Mouse (Mus musculus) gonadal fat pad, adult 2 months (tissue): ENCODE measurements around the gene Cd244a. TPM values are rescaled to one million over a fixed set of nuclear protein-coding genes. Genes with fewer than 3 reads are reported as not detected.

Experiments used
- DNase-seq: peaks from one replicate; pipeline ENCODE4 v3.0.0-alpha.2; 2012; ENCODE audit warnings: low read depth
- polyA plus RNA-seq: library from polyadenylated mRNA; depleted of rRNA; stranded (reverse); fragments of >200 nt; gene quantifications from 2 replicates; pipeline ENCODE4 v1.2.3, GENCODE M21; 2012; rRNA removed

The Cd244a gene
- polyA plus RNA-seq, 1 experiment, result 0.61 TPM

DNA sequence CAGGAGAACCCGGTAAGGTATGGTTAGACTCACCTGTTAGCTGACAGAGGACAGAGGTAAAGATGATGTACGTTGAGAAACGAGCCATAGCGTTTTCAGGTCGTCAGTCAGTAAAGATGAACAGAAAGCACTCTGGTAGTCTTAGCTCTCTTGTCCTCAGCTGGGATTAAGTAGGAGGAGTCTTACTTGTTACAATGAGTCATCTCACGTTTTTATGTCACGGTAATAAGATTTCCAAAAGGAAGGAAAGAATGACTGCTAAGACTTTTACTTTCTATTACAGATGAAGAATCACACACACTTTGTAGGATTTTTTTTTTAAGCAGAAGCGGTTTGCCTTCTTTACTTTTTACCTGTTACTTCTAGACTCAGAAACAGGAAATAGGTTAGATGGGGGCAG, 89.8 kb downstream of the Cd244a start:
- DNase-seq, result no peak

DNA sequence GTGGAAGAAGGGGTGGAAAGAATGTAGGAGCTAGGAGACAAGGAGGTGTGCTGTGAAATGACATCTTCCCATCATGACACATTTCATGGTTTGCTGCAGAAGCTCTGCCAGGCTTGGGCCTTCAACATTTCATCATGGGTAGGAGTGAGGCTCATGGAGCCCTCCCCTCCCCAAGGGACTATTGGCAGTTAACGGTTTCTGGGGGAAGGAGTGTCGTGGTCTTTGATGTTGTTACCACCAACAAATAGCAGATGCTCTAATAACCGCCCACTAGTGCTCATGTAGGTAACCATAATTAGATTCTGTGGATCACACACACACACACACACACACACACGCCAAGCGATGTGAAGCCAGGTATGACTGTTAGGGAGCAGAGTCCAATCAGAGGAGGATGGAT, 93.7 kb downstream of the Cd244a start, which contains the start of gene Slamf7:
Gene Slamf7, minus strand, starts transcription at position 302 of the 400 bp plus-strand sequence.
- DNase-seq, result no peak

DNA sequence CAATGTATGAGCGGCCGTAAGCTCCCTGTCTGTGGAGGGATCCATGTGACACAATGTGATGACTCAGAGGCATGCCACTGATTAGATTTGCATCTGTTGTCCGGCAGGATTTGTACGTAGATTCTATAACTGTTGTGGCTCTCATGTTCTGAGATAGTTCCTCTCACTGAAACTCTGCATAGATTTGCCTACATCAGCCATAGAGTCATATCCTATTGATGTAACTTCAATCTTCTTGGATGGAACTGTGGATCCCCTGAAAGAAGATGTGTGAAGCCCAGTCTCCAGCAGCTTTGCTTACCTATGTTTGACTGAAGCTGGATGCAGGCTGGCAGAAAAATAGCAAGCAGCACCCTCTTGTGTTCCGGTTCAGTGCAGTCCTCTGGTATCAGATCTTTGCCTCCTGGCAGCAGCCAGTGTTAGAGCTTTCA, 99.6 kb downstream of the Cd244a start:
- DNase-seq, result no peak

Other genes with a start within 250 kb of the Cd244a start
- 44.4 and 50.1 TPM in 2 replicates for gene Dedd, start 230.0 kb upstream of the Cd244a start, polyA plus RNA-seq
- 91.9 and 95.5 TPM in 2 replicates for gene Nit1, start 213.5 kb upstream of the Cd244a start, polyA plus RNA-seq
- gene Pfdn2, start 213.5 kb upstream of the Cd244a start, polyA plus RNA-seq, result 16.2 and 30.5 TPM in 2 replicates
- 5.0 and 9.8 TPM in 2 replicates for gene Klhdc9, start 198.4 kb upstream of the Cd244a start, polyA plus RNA-seq
- 19.8 and 31.8 TPM in 2 replicates for gene Nectin4, start 189.1 kb upstream of the Cd244a start, polyA plus RNA-seq
- 3.8 and 4.5 TPM in 2 replicates for gene Arhgap30, start 170.2 kb upstream of the Cd244a start, polyA plus RNA-seq
- gene Usf1, start 147.9 kb upstream of the Cd244a start, polyA plus RNA-seq, result 67.5 and 76.3 TPM in 2 replicates
- gene Tstd1, start 140.3 kb upstream of the Cd244a start, polyA plus RNA-seq, result 8.5 and 10.3 TPM in 2 replicates
- 78.9 and 98.4 TPM in 2 replicates for gene F11r, start 121.7 kb upstream of the Cd244a start, polyA plus RNA-seq
- 4.2 and 5.7 TPM in 2 replicates for gene Alyref2, start 55.7 kb upstream of the Cd244a start, polyA plus RNA-seq
- 0.10 and 0.19 TPM in 2 replicates for gene Itln1, start 23.9 kb upstream of the Cd244a start, polyA plus RNA-seq
- 0.69 and 0.88 TPM in 2 replicates for gene Ly9, start 48.2 kb downstream of the Cd244a start, polyA plus RNA-seq
- 1.2 and 1.6 TPM in 2 replicates for gene Slamf7, start 93.8 kb downstream of the Cd244a start, polyA plus RNA-seq
- gene Cd48, start 122.8 kb downstream of the Cd244a start, polyA plus RNA-seq, result 6.2 and 9.2 TPM in 2 replicates
- 0.04 and 0.09 TPM in 2 replicates for gene Slamf1, start 207.9 kb downstream of the Cd244a start, polyA plus RNA-seq